Mouse (Mus musculus) testis, adult 2 months (tissue): ENCODE measurements around the gene Haghl.

ENCODE experiments used
- CTCF ChIP-seq: fragments of 200-500 bp; IDR thresholded peaks from 2 replicates; pipeline ENCODE4 v1.5.1; 2012; ENCODE audit warnings: low read depth, mild to moderate bottlenecking, inconsistent platforms, low read length, moderate library complexity; ENCODE audit not compliant: control insufficient read depth, insufficient read depth, insufficient replicate concordance
- POLR2A ChIP-seq: fragments of 200-500 bp; IDR thresholded peaks from 2 replicates; pipeline ENCODE4 v1.6.1; 2012; ENCODE audit warnings: low read depth, mild to moderate bottlenecking, inconsistent platforms, low read length, moderate library complexity; ENCODE audit not compliant: control insufficient read depth

DNA sequence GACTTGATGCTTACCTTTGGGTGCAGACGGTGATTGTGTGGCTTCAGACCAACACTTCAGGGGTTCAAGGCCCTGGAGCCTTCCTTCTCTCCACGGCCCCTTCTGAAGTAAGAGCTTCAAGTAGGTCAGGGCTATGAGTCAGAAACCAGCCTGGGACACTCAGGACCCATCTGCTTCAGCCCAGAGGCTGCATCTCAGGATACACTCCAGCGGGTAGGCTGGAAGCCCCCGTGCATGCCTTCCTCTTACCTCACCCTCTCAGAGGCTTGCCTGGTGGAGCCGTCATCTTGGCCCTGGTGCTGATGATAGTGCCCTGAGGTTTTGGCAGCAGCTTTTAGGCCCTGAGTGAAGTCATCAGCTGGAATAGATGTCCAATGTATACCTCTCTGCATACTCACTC is 50.2 kb downstream of the Haghl start:
- TF ChIP-seq CTCF (no peak), POLR2A (no peak)
